Mouse (Mus musculus) spleen, adult 2 months (tissue): ENCODE data around the gene Gnaq. TPM values are rescaled to one million over a fixed set of nuclear protein-coding genes. Genes with fewer than 3 reads are reported as not detected.

Experiments used
- DNase-seq, 2 experiments: peaks; one replicate each; pipeline versions ENCODE4 v3.0.0 to v3.0.0-alpha.2; 2012 to 2021; ENCODE audit warnings: low spot score in 2 of 2, low read depth in 1 of 2
- H3K27ac ChIP-seq: fragments of 200-500 bp; 2 replicates; pipeline ENCODE4 v1.5.1; 2012; ENCODE audit warnings: low read length, inconsistent platforms; ENCODE audit not compliant: insufficient read depth
- H3K27me3 ChIP-seq: fragments of 200-500 bp; 2 replicates; pipeline ENCODE4 v1.6.1; 2012; ENCODE audit warnings: mild to moderate bottlenecking, moderate library complexity, low read length, inconsistent platforms; ENCODE audit not compliant: control insufficient read depth, insufficient read depth
- H3K36me3 ChIP-seq: fragments of 200-500 bp; 2 replicates; pipeline ENCODE4 v1.6.1; 2012; ENCODE audit warnings: mild to moderate bottlenecking, low read length, inconsistent platforms; ENCODE audit not compliant: control insufficient read depth, insufficient read depth
- H3K4me1 ChIP-seq: fragments of 200-500 bp; 2 replicates; pipeline ENCODE4 v1.6.1; 2011; ENCODE audit warnings: inconsistent platforms; ENCODE audit not compliant: control insufficient read depth, insufficient read depth, insufficient read length
- H3K4me3 ChIP-seq: fragments of 200-500 bp; 2 replicates; pipeline ENCODE4 v1.5.1; 2011; ENCODE audit warnings: mild to moderate bottlenecking, inconsistent platforms; ENCODE audit not compliant: insufficient read depth, insufficient read length; ENCODE audit errors: extremely low read depth
- CTCF ChIP-seq: fragments of 200-500 bp; IDR thresholded peaks from 2 replicates; pipeline ENCODE4 v1.5.1; 2011; ENCODE audit warnings: mild to moderate bottlenecking, inconsistent platforms; ENCODE audit not compliant: insufficient read depth, insufficient read length, insufficient replicate concordance; ENCODE audit errors: extremely low read depth
- POLR2A ChIP-seq: fragments of 200-500 bp; IDR thresholded peaks from 2 replicates; pipeline ENCODE4 v1.6.1; 2011; ENCODE audit warnings: low read depth, low read length, inconsistent platforms
- WGBS: fragments of 180-500 bp; shearing (Covaris S2); methylation state at CpG from one replicate; pipeline ENCODE4 v1.1.7; 2018; 5-methylcytosine and 5-hydroxymethylcytosine counted together
- polyA plus RNA-seq: library from polyadenylated mRNA; depleted of rRNA; stranded (reverse); fragments of >200 nt; gene quantifications from 2 replicates; pipeline ENCODE4 v1.2.3, GENCODE M21; 2012

Gene Gnaq
- polyA plus RNA-seq, 1 experiment: 7.3 TPM

- Histone ChIP-seq H3K36me3 (no peaks in the 10 kb centered on the region), H3K27ac (no peak overlapping the region), H3K27me3 (no peaks in the 10 kb centered on the region), H3K4me1 (peaks cover 12% of the 10 kb centered on the region; the same call in 1 of the 2 replicates), H3K4me3 (no peak overlapping the region)
- WGBS: 66% methylated on average over 7 of the region's 7 CpGs
- no peak for TF ChIP-seq POLR2A
- no peak for TF ChIP-seq CTCF
- DNase-seq: peak; percentile 60 to 77
Observed at GRCm38 (mm10) chr19:16328074-16328850, 195.6 kb downstream of the Gnaq start.

- Histone ChIP-seq H3K4me3 (no peak overlapping the region), H3K36me3 (no peaks in the 10 kb centered on the region), H3K27me3 (no peaks in the 10 kb centered on the region), H3K4me1 (peaks cover 12% of the 10 kb centered on the region; the same call in 1 of the 2 replicates), H3K27ac (no peak overlapping the region)
- DNase-seq: no peak
- TF ChIP-seq POLR2A (no peak), CTCF (no peak)
Observed at GRCm38 (mm10) chr19:16329056-16329455, 196.4 kb downstream of the Gnaq start.

GRCm38 (mm10) chr19:16329648-16330047 is 197.0 kb downstream of the Gnaq start:
- TF ChIP-seq CTCF: no peak
- TF ChIP-seq POLR2A: no peak
- WGBS: 79% methylated on average over 6 of the region's 6 CpGs
- Histone ChIP-seq H3K27ac (no peak overlapping the region), H3K27me3 (no peaks in the 10 kb centered on the region), H3K36me3 (no peaks in the 10 kb centered on the region), H3K4me1 (peaks cover 12% of the 10 kb centered on the region; the same call in 1 of the 2 replicates), H3K4me3 (no peak overlapping the region)
- DNase-seq: no peak

- Histone ChIP-seq H3K4me3 (no peak overlapping the region), H3K27me3 (no peaks in the 10 kb centered on the region), H3K36me3 (0 out of 2 replicates have a peak, but pooled peaks cover 1% of the 10 kb centered on the region), H3K27ac (no peak overlapping the region), H3K4me1 (peaks cover 12% of the 10 kb centered on the region; the same call in 1 of the 2 replicates)
- no peak for DNase-seq
- 63% methylated on average over 7 of the region's 7 CpGs for WGBS
- TF ChIP-seq POLR2A: no peak
- TF ChIP-seq CTCF: no peak
Observed at GRCm38 (mm10) chr19:16330161-16330560, 197.5 kb downstream of the Gnaq start.

- no peaks in the 10 kb centered on the region for H3K27me3 ChIP-seq
- 95% methylated on average over 6 of the region's 6 CpGs for WGBS
- 0 out of 2 replicates have a peak, but pooled peaks cover 2% of the 10 kb centered on the region for H3K36me3 ChIP-seq
- H3K27ac ChIP-seq: no peak overlapping the region
- no peak for DNase-seq
- H3K4me1 ChIP-seq: peaks cover 12% of the 10 kb centered on the region; the same call in 1 of the 2 replicates
- H3K4me3 ChIP-seq: no peak overlapping the region
- TF ChIP-seq CTCF (no peak), POLR2A (no peak)
Observed at GRCm38 (mm10) chr19:16331047-16331446, 198.4 kb downstream of the Gnaq start.

- Histone ChIP-seq H3K4me1 (no peaks in the 10 kb centered on the region), H3K4me3 (no peak overlapping the region), H3K27ac (no peak overlapping the region), H3K27me3 (no peaks in the 10 kb centered on the region), H3K36me3 (peaks cover 3% of the 10 kb centered on the region; the same call in 1 of the 2 replicates)
- WGBS: 90% methylated on average over 9 of the region's 9 CpGs
- DNase-seq: no peak
- TF ChIP-seq CTCF (no peak), POLR2A (no peak)
Observed at GRCm38 (mm10) chr19:16337866-16338530, 205.4 kb downstream of the Gnaq start.
